Mouse (Mus musculus) left cerebral cortex, postnatal 25 days (tissue): Measurements from ENCODE around the gene Fam217b. TPM values are rescaled to one million over a fixed set of nuclear protein-coding genes. Genes with fewer than 3 reads are reported as not detected.

Source experiments
- DNase-seq, 2 experiments: peaks; one replicate each; pipeline ENCODE4 v3.0.0; 2022; ENCODE audit warnings: low spot score in 2 of 2, mixed read lengths in 1 of 2
- intact Hi-C: fragments of 180-260 bp; cut with DNase I; formaldehyde crosslinking; loops from one replicate; pipeline ENCODE4 v1.15.1; 2025
- total RNA-seq, 2 experiments: library from RNA; stranded (reverse); gene quantifications; 2 replicates each; pipeline ENCODE4 v1.2.3; 2021

Gene Fam217b
- total RNA-seq, 2 experiments from 2014 or later: 51.1 to 54.2 TPM

- no peak for DNase-seq
- intact Hi-C loops: no loop called here
Measured at GRCm38 (mm10) chr2:178430231-178430630, 15.9 kb downstream of the Fam217b start, which contains the start of gene Cdh26. TSS of gene Cdh26 (plus strand) at chr2:178430531.

GRCm38 (mm10) chr2:178433495-178433894 is 19.2 kb downstream of the Fam217b start:
- DNase-seq: no peak
- intact Hi-C loops: no loop called here

GRCm38 (mm10) chr2:178433903-178434302 is 19.6 kb downstream of the Fam217b start:
- DNase-seq: no peak
- intact Hi-C loops: no loop called here

GRCm38 (mm10) chr2:178437311-178437710 is 23.0 kb downstream of the Fam217b start:
- intact Hi-C loops: no loop called here
- DNase-seq: peak in 1 of 2 experiments; percentile 64

GRCm38 (mm10) chr2:178449386-178449785 is 35.1 kb downstream of the Fam217b start:
- DNase-seq: no peak
- intact Hi-C loops: no loop called here

- intact Hi-C loops: no loop called here
- DNase-seq: no peak
Measured at GRCm38 (mm10) chr2:178450236-178450635, 35.9 kb downstream of the Fam217b start.

- no peak for DNase-seq
- intact Hi-C loops: no loop called here
Measured at GRCm38 (mm10) chr2:178450961-178451360, 36.6 kb downstream of the Fam217b start.

- DNase-seq: no peak
- intact Hi-C loops: no loop called here
Measured at GRCm38 (mm10) chr2:178454664-178455516, 40.6 kb downstream of the Fam217b start.

GRCm38 (mm10) chr2:178457414-178457813 is 43.1 kb downstream of the Fam217b start:
- intact Hi-C loops: no loop called here
- DNase-seq: no peak

GRCm38 (mm10) chr2:178460353-178460752 is 46.0 kb downstream of the Fam217b start:
- intact Hi-C loops: no loop called here

GRCm38 (mm10) chr2:178471546-178472480 is 57.5 kb downstream of the Fam217b start:
- no peak for DNase-seq
- intact Hi-C loops: no loop called here

More at GRCm38 (mm10) chr2:178460353-178460752, 46.0 kb downstream of the Fam217b start:
- DNase-seq: no peak

- DNase-seq: peak in 1 of 2 experiments; percentile 31
- intact Hi-C loops: no loop called here
Measured at GRCm38 (mm10) chr2:178473916-178474315, 59.6 kb downstream of the Fam217b start.

Other genes with a start within 250 kb of the Fam217b start
- 1 to 10 TPM; 1.2 to 1.5 TPM for gene Sycp2, start 6.8 kb upstream of the Fam217b start, total RNA-seq
- gene Ppp1r3d, start 52 bp upstream of the Fam217b start, total RNA-seq: 1 to 10 TPM; 9.8 to 10.0 TPM
- gene Cdh26, start 16.0 kb downstream of the Fam217b start, total RNA-seq: under 1 TPM in 1 of 2 experiments, not detected in 1; 0.37 TPM